Mouse (Mus musculus): ENCODE results near the gene Magee1.
"Not testable (repeated sequence)": the region's sequence is repeated elsewhere in the genome, so short reads cannot be mapped to it uniquely, and the experiment has no call there.

Magee1 gene

DNA sequence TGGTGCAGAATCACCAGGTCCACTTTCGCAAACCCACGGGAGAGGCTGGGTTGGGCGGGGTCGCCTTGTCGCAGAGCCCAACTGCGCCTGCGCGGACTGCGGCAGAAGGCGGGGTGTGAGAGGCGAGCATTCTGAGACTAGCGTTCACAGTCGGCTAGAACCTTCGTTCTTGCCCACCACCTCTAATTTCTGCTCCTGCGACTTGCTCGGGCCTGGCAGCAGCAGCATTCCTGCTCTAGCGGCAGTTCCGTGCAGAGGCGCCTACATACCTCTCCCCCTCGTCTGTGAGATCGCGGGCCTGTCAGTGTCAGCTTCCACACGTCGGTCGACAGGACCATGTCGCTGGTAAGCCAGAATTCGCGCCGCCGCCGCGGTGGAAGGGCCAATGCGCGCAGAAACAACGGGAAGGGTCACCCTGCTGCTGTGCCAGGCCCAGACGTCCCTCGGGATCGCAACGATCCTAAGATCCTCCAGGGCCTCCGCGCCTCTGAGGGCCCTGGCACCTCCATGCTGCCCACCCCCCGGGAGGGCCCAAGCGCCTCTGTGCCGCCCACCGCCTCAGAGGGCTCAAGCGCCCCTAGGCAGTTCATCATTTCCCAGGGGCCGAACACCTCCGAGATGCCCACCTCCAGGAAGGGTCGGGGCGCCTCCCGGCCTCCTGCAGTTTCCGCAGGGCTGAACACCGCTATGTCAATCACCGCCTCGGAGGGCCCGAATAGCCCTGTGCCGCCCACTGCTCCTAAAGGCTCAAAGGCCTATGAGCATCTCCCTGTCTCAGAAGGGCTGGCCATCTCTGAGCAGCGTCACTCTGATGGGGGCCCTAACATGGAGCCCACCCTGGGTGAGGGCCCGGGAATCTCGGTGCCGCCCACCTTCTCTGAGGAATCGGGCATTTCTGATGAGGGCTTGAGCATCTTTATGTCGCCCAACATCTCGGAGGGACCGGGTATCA lies at the start of gene Magee1:
Gene Magee1, plus strand, starts transcription at position 104 of the 952 bp plus-strand sequence.
- DNase-seq (ENCODE audit: low spot score), result peak; percentile 48

DNA sequence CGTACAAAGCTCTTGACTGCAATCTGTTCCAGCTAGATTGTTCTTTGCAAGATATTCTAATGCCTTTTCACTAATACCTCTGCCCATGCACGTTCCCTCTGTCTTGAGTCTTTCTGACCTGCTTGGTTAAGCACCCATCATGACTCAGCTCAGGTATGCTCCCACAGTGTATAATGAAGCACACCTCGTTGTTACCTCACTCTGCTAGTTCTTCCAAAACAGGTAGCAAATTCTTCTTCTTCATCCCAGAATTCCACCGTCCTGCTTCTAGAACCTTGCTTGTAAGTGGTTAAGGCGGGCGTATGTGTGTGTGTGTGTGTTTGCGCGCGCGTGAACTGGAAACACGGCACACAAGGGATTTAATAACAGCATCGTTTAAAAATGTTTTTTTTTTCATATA lies 41.0 kb upstream of the Magee1 start:
- no peak for DNase-seq (ENCODE audit: low spot score)

- peak; percentile 89 for DNase-seq (ENCODE audit: low spot score)
Measured at GRCm38 (mm10) chrX:105079615-105080092, 40.5 kb upstream of the Magee1 start, which contains the start of gene Pbdc1. Gene Pbdc1 (plus strand): TSS chrX:105079756.

GRCm38 (mm10) chrX:105080096-105080495 lies 40.1 kb upstream of the Magee1 start:
- no peak for DNase-seq (ENCODE audit: low spot score)

- not testable (repeated sequence) for DNase-seq (ENCODE audit: low spot score)
Measured at GRCm38 (mm10) chrX:105083013-105083412, 37.2 kb upstream of the Magee1 start.

DNA sequence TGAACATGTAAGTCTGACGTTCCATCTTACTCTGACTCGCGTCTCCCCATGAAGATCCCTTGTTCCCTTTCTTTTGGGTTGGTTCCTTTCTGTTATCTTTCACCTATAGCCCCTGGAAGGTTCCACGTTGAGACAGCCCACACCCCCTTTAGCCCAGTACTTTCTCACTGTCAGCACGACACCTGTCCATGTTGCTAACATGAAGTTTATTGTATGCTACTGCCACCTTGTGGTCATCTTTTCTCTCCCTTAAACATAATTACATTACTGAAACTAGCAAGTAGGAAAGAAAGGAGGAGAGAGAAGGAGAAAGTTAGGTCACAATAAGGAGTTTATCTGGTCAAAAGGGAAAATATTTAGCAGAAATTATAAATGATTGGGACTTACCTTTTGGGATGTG lies 16.0 kb upstream of the Magee1 start:
- no peak for DNase-seq (ENCODE audit: low spot score)

GRCm38 (mm10) chrX:105114994-105115393 lies 5.2 kb upstream of the Magee1 start:
- no peak for DNase-seq (ENCODE audit: low spot score)

DNA sequence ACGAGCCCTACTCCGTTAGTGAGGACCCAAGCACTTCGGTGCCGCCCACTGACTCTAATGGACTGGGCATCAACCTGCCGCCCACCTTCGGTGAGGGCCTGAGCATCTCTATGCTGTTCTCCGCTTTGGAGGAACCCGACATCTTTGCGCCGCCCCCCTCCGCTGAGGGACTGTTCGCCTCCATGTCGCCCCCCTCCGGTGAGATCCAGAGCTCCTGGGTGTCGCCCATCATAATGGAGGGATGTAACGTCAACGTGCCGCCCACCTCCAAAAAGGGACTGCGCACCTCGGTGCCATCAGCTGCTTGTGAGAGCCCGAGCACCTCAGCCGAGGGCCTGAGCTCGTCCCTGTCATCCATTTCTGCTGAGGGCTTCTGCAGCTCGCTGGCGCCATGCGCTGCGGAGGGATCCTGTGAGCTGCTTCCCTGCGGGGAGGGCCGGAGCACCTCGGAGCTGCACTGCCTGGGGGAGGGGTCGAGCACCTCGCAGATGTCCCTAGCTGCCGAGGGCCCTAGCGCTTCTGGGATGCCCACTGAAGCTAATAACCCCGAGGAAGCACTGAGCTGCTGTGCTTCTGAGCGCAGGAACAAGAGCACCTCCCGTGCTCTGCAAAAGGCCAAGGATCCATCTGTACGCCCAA lies 1.2 kb downstream of the Magee1 start:
- DNase-seq (ENCODE audit: low spot score), result peak; percentile 52

DNA sequence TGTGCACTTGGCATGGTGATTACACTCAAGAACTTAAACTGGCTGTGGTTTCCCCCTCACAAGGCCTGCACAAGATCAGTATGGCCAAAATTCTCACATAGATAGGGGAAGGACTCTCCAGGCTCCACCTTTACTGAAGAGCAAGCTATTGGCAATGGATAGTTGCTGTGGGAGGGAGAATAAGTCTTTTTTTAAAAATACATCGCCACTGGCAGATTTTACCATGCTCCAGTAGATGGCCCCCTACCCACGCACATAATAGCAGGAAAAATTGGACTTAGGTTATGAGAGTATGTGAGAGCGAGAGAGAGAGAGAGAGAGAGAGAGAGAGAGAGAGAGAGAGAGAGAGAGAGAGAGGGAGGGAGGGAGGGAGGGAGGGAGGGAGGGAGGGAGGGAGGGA lies 4.7 kb downstream of the Magee1 start:
- no peak for DNase-seq (ENCODE audit: low spot score)

GRCm38 (mm10) chrX:105151872-105152461 lies 31.8 kb downstream of the Magee1 start:
- DNase-seq (ENCODE audit: low spot score), result no peak

DNA sequence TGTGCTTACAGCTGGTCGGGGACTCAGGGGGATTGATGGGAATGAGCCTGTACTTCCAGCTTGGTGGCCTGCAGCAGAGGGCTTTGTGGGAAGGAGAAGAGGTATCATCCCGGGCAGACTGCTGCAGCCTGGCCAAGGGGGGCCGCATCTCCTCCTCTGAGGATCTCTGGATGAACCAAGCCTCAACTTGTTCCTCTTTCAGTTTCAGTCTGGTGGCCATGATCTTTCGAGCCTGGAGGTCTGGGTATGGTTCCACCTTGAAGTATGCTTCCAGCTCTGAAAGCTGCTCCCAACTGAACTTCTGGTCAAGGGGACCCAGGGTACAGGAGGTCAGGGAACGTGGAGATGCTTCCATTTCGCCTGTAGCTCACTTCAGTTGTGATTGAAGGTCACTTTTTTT lies 44.8 kb downstream of the Magee1 start:
- not testable (repeated sequence) for DNase-seq (ENCODE audit: low spot score)

DNA sequence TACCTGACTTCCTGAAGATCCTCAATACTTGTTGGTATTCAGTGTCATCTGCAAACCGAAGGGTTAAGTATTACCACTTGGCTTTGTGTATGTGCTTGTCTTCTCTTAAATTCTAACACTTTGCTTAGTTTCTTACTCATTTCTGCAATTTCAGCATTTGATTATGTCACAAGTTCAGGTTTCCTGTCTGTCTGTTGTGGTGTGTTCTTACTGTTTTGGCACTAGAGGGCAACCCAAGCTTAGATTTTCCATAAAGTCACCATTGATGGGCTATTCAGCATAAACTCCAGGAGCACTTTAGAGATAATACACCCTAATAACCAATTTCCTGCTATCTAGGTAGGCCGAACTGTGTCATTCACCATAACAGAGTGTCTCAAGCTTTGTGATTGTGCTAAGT lies 47.0 kb downstream of the Magee1 start:
- no peak for DNase-seq (ENCODE audit: low spot score)
